In the genomic region with DNA sequence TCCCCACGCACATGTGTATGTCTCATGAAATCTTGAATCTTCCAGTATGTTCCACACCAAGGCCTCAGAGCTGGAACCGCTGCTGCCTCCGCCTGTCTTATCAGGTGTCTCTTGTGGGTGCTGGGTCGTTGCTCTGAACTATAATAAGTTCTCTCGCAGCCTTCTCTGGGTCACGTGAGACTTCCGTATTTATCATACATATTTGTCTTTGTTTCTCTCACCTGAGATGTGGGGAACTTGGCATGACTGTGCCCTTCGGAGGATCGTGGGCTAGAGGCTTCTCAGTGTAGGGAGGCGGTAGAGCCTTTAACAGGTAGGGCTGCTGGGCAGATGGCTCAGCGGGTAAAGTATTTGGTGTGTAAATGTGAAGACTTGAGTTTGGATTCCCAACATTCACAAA, we compare ENCODE assay signal across 39 mouse cellular contexts. TPM values are rescaled to one million over a fixed set of nuclear protein-coding genes. Genes with fewer than 3 reads are reported as not detected.
"Had no signal": no experiment of that assay in that cellular context is flagged by ENCODE, and none has a peak within 500 bp of the region (broad histone marks: within the 10 kb centered on the region; RNA-seq: fewer than 3 reads in every experiment).

No protein-coding gene starts in this region.

- DNase-seq: gastrocnemius, postnatal 14 days; gastrocnemius, postnatal 36 days; heart, adult 11 months; heart, adult 2 months; heart, postnatal 14 days; heart, postnatal 36 days; kidney, adult 11 months; kidney, adult 8-10 months; kidney, postnatal 14 days; layer of hippocampus, adult 9-11 months; layer of hippocampus, postnatal 36 days; liver had no signal

- H3K27me3 ChIP-seq: heart, embryonic 13.5 days; heart, embryonic 15.5 days; hindbrain, embryonic 13.5 days; hindbrain, embryonic 15.5 days; limb, embryonic 12.5 days had no signal

- H3K9ac ChIP-seq: heart, embryonic 13.5 days; heart, embryonic 15.5 days; hindbrain, embryonic 13.5 days; hindbrain, embryonic 15.5 days; limb, embryonic 12.5 days had no signal

- H3K36me3 ChIP-seq: heart, embryonic 13.5 days; heart, embryonic 15.5 days; hindbrain, embryonic 13.5 days; hindbrain, embryonic 15.5 days; limb, embryonic 10.5 days; limb, embryonic 12.5 days had no signal

- H3K4me1 ChIP-seq: hindbrain, embryonic 13.5 days; hindbrain, embryonic 15.5 days; limb, embryonic 12.5 days had no signal

- H3K9me3 ChIP-seq: heart, embryonic 13.5 days; heart, embryonic 15.5 days; hindbrain, embryonic 13.5 days; hindbrain, embryonic 15.5 days; limb, embryonic 10.5 days; limb, embryonic 12.5 days had no signal

- H3K27ac ChIP-seq: heart, adult 2 months; heart, embryonic 13.5 days; heart, embryonic 15.5 days; hindbrain, embryonic 13.5 days; hindbrain, embryonic 15.5 days; hindbrain, postnatal 0 days; limb, embryonic 10.5 days; limb, embryonic 12.5 days had no signal

- H3K4me3 ChIP-seq: heart, adult 2 months; heart, embryonic 13.5 days; heart, embryonic 15.5 days; hindbrain, embryonic 13.5 days; hindbrain, embryonic 15.5 days; limb, embryonic 10.5 days; limb, embryonic 12.5 days had no signal

RNA-seq across cellular contexts. Expression of a gene that starts 0.5 kb away (rescaled TPM):
- total RNA-seq: gastrocnemius, adult 18-20 months; gastrocnemius, adult 8-10 months; gastrocnemius, postnatal 14 days; gastrocnemius, postnatal 36 days; heart, adult 2 months; heart, postnatal 14 days; heart, postnatal 36 days; hematopoietic stem cell, adult 5-6 weeks; hindbrain, postnatal 0 days; layer of hippocampus, adult 18-20 months; layer of hippocampus, adult 8-10 months; layer of hippocampus, postnatal 14 days; layer of hippocampus, postnatal 36 days; left cerebral cortex, adult 18-20 months; left cerebral cortex, adult 8-10 months; left cerebral cortex, postnatal 10 days; left cerebral cortex, postnatal 25 days had no signal
- polyA plus RNA-seq: hindbrain, embryonic 11.5 days; hindbrain, embryonic 13.5 days; hindbrain, embryonic 15.5 days; hindbrain, postnatal 0 days; intestine, embryonic 14.5 days; intestine, embryonic 16.5 days; kidney, embryonic 14.5 days; large intestine, adult 2 months; limb, embryonic 10.5 days; limb, embryonic 12.5 days; limb, embryonic 14.5 days; liver, embryonic 11.5 days had no signal

RNA-seq across cellular contexts. Expression of a gene that starts 8.1 kb away (rescaled TPM):
- total RNA-seq: gastrocnemius, adult 18-20 months; gastrocnemius, adult 8-10 months; gastrocnemius, postnatal 14 days; gastrocnemius, postnatal 36 days; heart, adult 2 months; heart, postnatal 14 days; heart, postnatal 36 days; hematopoietic stem cell, adult 5-6 weeks; hindbrain, postnatal 0 days; layer of hippocampus, adult 18-20 months; layer of hippocampus, adult 8-10 months; layer of hippocampus, postnatal 14 days; layer of hippocampus, postnatal 36 days; left cerebral cortex, adult 18-20 months; left cerebral cortex, adult 8-10 months; left cerebral cortex, postnatal 10 days; left cerebral cortex, postnatal 25 days had no signal
- polyA plus RNA-seq: heart, adult 2 months; heart, embryonic 11.5 days; heart, embryonic 13.5 days; heart, embryonic 15.5 days; heart, postnatal 0 days; hindbrain, embryonic 11.5 days; hindbrain, embryonic 13.5 days; hindbrain, embryonic 15.5 days; hindbrain, postnatal 0 days; intestine, embryonic 14.5 days; intestine, embryonic 16.5 days; kidney, embryonic 14.5 days; kidney, embryonic 16.5 days; large intestine, adult 2 months; limb, embryonic 10.5 days; limb, embryonic 12.5 days; limb, embryonic 14.5 days; liver, embryonic 11.5 days had no signal

RNA-seq across cellular contexts. Expression of a gene that starts 11.5 kb away (rescaled TPM):
- total RNA-seq: gastrocnemius, adult 18-20 months; gastrocnemius, adult 8-10 months; gastrocnemius, postnatal 14 days; gastrocnemius, postnatal 36 days; heart, adult 2 months; heart, postnatal 14 days; heart, postnatal 36 days; hematopoietic stem cell, adult 5-6 weeks; hindbrain, postnatal 0 days; layer of hippocampus, adult 18-20 months; layer of hippocampus, adult 8-10 months; layer of hippocampus, postnatal 14 days; layer of hippocampus, postnatal 36 days; left cerebral cortex, adult 18-20 months; left cerebral cortex, adult 8-10 months; left cerebral cortex, postnatal 10 days; left cerebral cortex, postnatal 25 days had no signal
- polyA plus RNA-seq: heart, adult 2 months; heart, embryonic 11.5 days; heart, embryonic 13.5 days; heart, embryonic 15.5 days; heart, postnatal 0 days; hindbrain, embryonic 11.5 days; hindbrain, embryonic 13.5 days; hindbrain, embryonic 15.5 days; hindbrain, postnatal 0 days; intestine, embryonic 14.5 days; intestine, embryonic 16.5 days; kidney, embryonic 14.5 days; kidney, embryonic 16.5 days; large intestine, adult 2 months; limb, embryonic 10.5 days; limb, embryonic 12.5 days; limb, embryonic 14.5 days; liver, embryonic 11.5 days had no signal

RNA-seq across cellular contexts. Expression of a gene that starts 18.6 kb away (rescaled TPM):
- total RNA-seq: gastrocnemius, adult 18-20 months; gastrocnemius, postnatal 14 days; gastrocnemius, postnatal 36 days; heart, adult 2 months; heart, postnatal 14 days; heart, postnatal 36 days; hematopoietic stem cell, adult 5-6 weeks; hindbrain, postnatal 0 days; layer of hippocampus, adult 18-20 months; layer of hippocampus, adult 8-10 months; layer of hippocampus, postnatal 14 days; layer of hippocampus, postnatal 36 days; left cerebral cortex, adult 18-20 months; left cerebral cortex, adult 8-10 months; left cerebral cortex, postnatal 10 days; left cerebral cortex, postnatal 25 days had no signal
- polyA plus RNA-seq: heart, adult 2 months; heart, embryonic 11.5 days; heart, embryonic 13.5 days; heart, embryonic 15.5 days; heart, postnatal 0 days; hindbrain, embryonic 11.5 days; hindbrain, embryonic 13.5 days; hindbrain, embryonic 15.5 days; hindbrain, postnatal 0 days; intestine, embryonic 14.5 days; intestine, embryonic 16.5 days; kidney, embryonic 14.5 days; kidney, embryonic 16.5 days; large intestine, adult 2 months; limb, embryonic 10.5 days; limb, embryonic 12.5 days; limb, embryonic 14.5 days; liver, embryonic 11.5 days had no signal

RNA-seq across cellular contexts. Expression of a gene that starts 23.5 kb away (rescaled TPM):
- total RNA-seq: gastrocnemius, adult 18-20 months; gastrocnemius, adult 8-10 months; gastrocnemius, postnatal 14 days; gastrocnemius, postnatal 36 days; heart, adult 2 months; heart, postnatal 14 days; heart, postnatal 36 days; hematopoietic stem cell, adult 5-6 weeks; hindbrain, postnatal 0 days; layer of hippocampus, adult 18-20 months; layer of hippocampus, adult 8-10 months; layer of hippocampus, postnatal 14 days; layer of hippocampus, postnatal 36 days; left cerebral cortex, adult 18-20 months; left cerebral cortex, adult 8-10 months; left cerebral cortex, postnatal 10 days; left cerebral cortex, postnatal 25 days had no signal
- polyA plus RNA-seq: heart, adult 2 months; heart, embryonic 11.5 days; heart, embryonic 13.5 days; heart, embryonic 15.5 days; heart, postnatal 0 days; hindbrain, embryonic 11.5 days; hindbrain, embryonic 13.5 days; hindbrain, embryonic 15.5 days; hindbrain, postnatal 0 days; intestine, embryonic 14.5 days; intestine, embryonic 16.5 days; large intestine, adult 2 months; limb, embryonic 10.5 days; limb, embryonic 12.5 days; limb, embryonic 14.5 days; liver, embryonic 11.5 days had no signal
